Comparison of ENCODE assay signal across 39 mouse cellular contexts in genomic region chr4:120063353-120064124, GRCm38 (mm10). TPM values are rescaled to one million over a fixed set of nuclear protein-coding genes. Genes with fewer than 3 reads are reported as not detected.
A peak's percentile ranks its signal among the peaks of the same experiment; 100 is the strongest.
DNase-seq lines count a peak whose midpoint lies in the region; TF ChIP-seq lines count a peak whose summit lies in the region.
"Had no signal": no experiment of that assay in that cellular context is flagged by ENCODE, and none has a peak within 500 bp of the region (broad histone marks: within the 10 kb centered on the region; RNA-seq: fewer than 3 reads in every experiment).

No protein-coding gene starts in this region.

- peak overlapping the region; percentile 78 for H3K4me2 ChIP-seq in myocyte (ENCODE audit: low read depth)
- H3K4me2 ChIP-seq: embryonic facial prominence, embryonic 13.5 days; forebrain, embryonic 12.5 days; heart, embryonic 11.5 days; hindbrain, embryonic 13.5 days; limb, embryonic 13.5 days; liver, embryonic 12.5 days; midbrain, embryonic 15.5 days had no signal

- no peaks in the 10 kb centered on the region for H3K79me2 ChIP-seq in C2C12 (ENCODE audit: control insufficient read depth, insufficient read depth)
- no peaks in the 10 kb centered on the region for H3K79me2 ChIP-seq in myocyte (ENCODE audit: control insufficient read depth, insufficient read depth)

- H3K27me3 ChIP-seq in C2C12 (ENCODE audit: control insufficient read depth, insufficient read depth, insufficient read length) (no peaks in the 10 kb centered on the region), myocyte (ENCODE audit: control insufficient read depth, insufficient read depth, insufficient read length) (no peaks in the 10 kb centered on the region)
- no peaks in the 10 kb centered on the region for H3K27me3 ChIP-seq in forebrain, embryonic 10.5 days (ENCODE audit: poor library complexity, severe bottlenecking)
- H3K27me3 ChIP-seq: forebrain, embryonic 12.5 days; hindbrain, embryonic 13.5 days; limb, embryonic 13.5 days; liver, embryonic 12.5 days; midbrain, embryonic 15.5 days had no signal

- H3K79me3 ChIP-seq in C2C12 (ENCODE audit: low read depth), result no peaks in the 10 kb centered on the region

- peak; percentile 7 for TF ChIP-seq POLR2A in myocyte (IDR thresholded peaks at IDR 0.05; ENCODE audit: insufficient read length, low read depth)

- 92% methylated on average over 20 of the region's 20 CpGs for WGBS in forebrain, embryonic 10.5 days

- intact Hi-C loops in left cerebral cortex, adult 2 months (cut with DNase I), result no loop called here
- intact Hi-C loops in left cerebral cortex, postnatal 10 days (cut with DNase I), result no loop called here

- no peaks in the 10 kb centered on the region for H3K9me3 ChIP-seq in forebrain, embryonic 10.5 days
- H3K9me3 ChIP-seq: embryonic facial prominence, embryonic 13.5 days; forebrain, embryonic 12.5 days; hindbrain, embryonic 13.5 days; limb, embryonic 13.5 days; liver, embryonic 12.5 days; midbrain, embryonic 15.5 days had no signal

- peak overlapping the region; percentile 55 for H3K27ac ChIP-seq in left cerebral cortex, adult 2 months
- no peak overlapping the region for H3K27ac ChIP-seq in forebrain, embryonic 10.5 days
- H3K27ac ChIP-seq: embryonic facial prominence, embryonic 13.5 days; forebrain, embryonic 12.5 days; hindbrain, embryonic 13.5 days; limb, embryonic 13.5 days; liver, embryonic 12.5 days; macrophage; midbrain, embryonic 15.5 days had no signal

- H3K4me1 ChIP-seq in forebrain, embryonic 10.5 days, result peaks cover 9% of the 10 kb centered on the region
- H3K4me1 ChIP-seq: embryonic facial prominence, embryonic 13.5 days; limb, embryonic 13.5 days; liver, embryonic 12.5 days; midbrain, embryonic 15.5 days had no signal

- H3K36me3 ChIP-seq in C2C12 (ENCODE audit: control insufficient read depth, insufficient read depth) (no peaks in the 10 kb centered on the region), myocyte (ENCODE audit: control insufficient read depth, insufficient read depth) (no peaks in the 10 kb centered on the region)
- no peaks in the 10 kb centered on the region for H3K36me3 ChIP-seq in forebrain, embryonic 10.5 days (replicated peaks)
- H3K36me3 ChIP-seq: embryonic facial prominence, embryonic 13.5 days; forebrain, embryonic 12.5 days; G1E; hindbrain, embryonic 13.5 days; limb, embryonic 13.5 days; liver, embryonic 12.5 days; midbrain, embryonic 15.5 days had no signal

- DNase-seq in left cerebral cortex, adult 2 months (ENCODE audit: extremely low spot score in 1 of 2, low spot score in 2 of 2), result no peak
- no peak for DNase-seq in left cerebral cortex, postnatal 10 days (ENCODE audit: extremely low spot score in 1 of 2, low spot score in 2 of 2)
- peak; percentile 71 for DNase-seq in 3134 (ENCODE audit: extremely low read depth, insufficient read length, low spot score)
- no peak for DNase-seq in urinary bladder, postnatal 14 days (ENCODE audit: low spot score)
- no peak for DNase-seq in forebrain, embryonic 10.5 days (ENCODE audit: extremely low spot score, low spot score)
- DNase-seq: adrenal gland, postnatal 10 days; cerebellum, adult 11-12 months; cerebellum, adult 9-11 months; forebrain, postnatal 0 days; gastrocnemius, postnatal 14 days; heart, adult 11 months; heart, postnatal 4 days; kidney, adult 11 months; kidney, postnatal 14 days; lung, adult 18-20 months; lung, postnatal 10 days; thymus, postnatal 14 days had no signal

- H3ac ChIP-seq in C2C12 (ENCODE audit: control insufficient read depth, insufficient read length, low read depth), result peak overlapping the region; percentile 64
- H3ac ChIP-seq in myocyte (ENCODE audit: control insufficient read depth, insufficient read length), result no peak overlapping the region

- TF ChIP-seq CTCF in left cerebral cortex, adult 2 months (IDR thresholded peaks at IDR 0.05), result no peak
- no peak for TF ChIP-seq CTCF in C2C12 (IDR thresholded peaks at IDR 0.05; ENCODE audit: control insufficient read depth, insufficient read depth, insufficient read length)

- H3K4me3 ChIP-seq in left cerebral cortex, adult 2 months, result no peak overlapping the region
- H3K4me3 ChIP-seq in C2C12 (ENCODE audit: insufficient read depth, poor library complexity, severe bottlenecking) (no peak overlapping the region), myocyte (no peak overlapping the region)
- H3K4me3 ChIP-seq in forebrain, embryonic 10.5 days, result no peak overlapping the region
- H3K4me3 ChIP-seq: embryonic facial prominence, embryonic 13.5 days; forebrain, embryonic 12.5 days; hindbrain, embryonic 13.5 days; limb, embryonic 13.5 days; liver, embryonic 12.5 days; midbrain, embryonic 15.5 days had no signal

TF ChIP-seq in C2C12, 6 proteins besides CTCF, POLR2A, EP300 and RAD21:
- no peak for TF ChIP-seq MYOG (IDR thresholded peaks at IDR 0.05; ENCODE audit: control insufficient read depth, extremely low read depth, insufficient read length)
- TF ChIP-seq MYOD1 (IDR thresholded peaks at IDR 0.05; ENCODE audit: control insufficient read depth, insufficient read length, low read depth), result peak; percentile 38
- peak; percentile 70 for TF ChIP-seq FOSL1 (IDR thresholded peaks at IDR 0.05; ENCODE audit: insufficient read depth, low read length, poor library complexity, severe bottlenecking)
- TF ChIP-seq MAX (IDR thresholded peaks at IDR 0.05), result peak; percentile 75
- TF ChIP-seq USF1 (IDR thresholded peaks at IDR 0.05; ENCODE audit: low read depth), result no peak
- TF ChIP-seq CEBPB (IDR thresholded peaks at IDR 0.05; ENCODE audit: low read depth), result no peak

TF ChIP-seq in myocyte, 11 proteins besides CTCF, POLR2A, EP300 and RAD21:
- peak in 2 of 3 experiments; percentile 31 to 78 for TF ChIP-seq MYOG (IDR thresholded peaks at IDR 0.05; ENCODE audit: control insufficient read depth in 1 of 3, insufficient read depth in 1 of 3, insufficient read length in 2 of 3, low read depth in 2 of 3)
- no peak for TF ChIP-seq TCF12 (IDR thresholded peaks at IDR 0.05; ENCODE audit: insufficient read depth, poor library complexity, severe bottlenecking)
- no peak for TF ChIP-seq POLR2AphosphoS2 (IDR thresholded peaks at IDR 0.05; ENCODE audit: insufficient read length, low read depth)
- TF ChIP-seq MAX (IDR thresholded peaks at IDR 0.05; ENCODE audit: low read depth), result no peak
- no peak for TF ChIP-seq REST (IDR thresholded peaks at IDR 0.05; ENCODE audit: insufficient read depth, insufficient read length)
- peak in 2 of 3 experiments; percentile 61 to 70 for TF ChIP-seq MYOD1 (IDR thresholded peaks at IDR 0.05; ENCODE audit: control insufficient read depth in 1 of 3, insufficient read length in 2 of 3, low read depth in 2 of 3)
- no peak for TF ChIP-seq CEBPB (IDR thresholded peaks at IDR 0.05; ENCODE audit: insufficient read depth, poor library complexity, severe bottlenecking)

RNA-seq across cellular contexts. Expression of gene AL607142.1, which starts 1.3 kb away (rescaled TPM):
- not detected for total RNA-seq in left cerebral cortex, adult 2 months (2021)
- not detected for total RNA-seq in left cerebral cortex, postnatal 10 days (2021)
- not detected for polyA plus RNA-seq in C2C12 (2012; fragmentation: generic; extraction: Trizol)
- not detected for polyA plus RNA-seq in myocyte (2012; fragmentation: generic; extraction: Trizol)
- not detected in 2 replicates for polyA plus RNA-seq in forebrain, embryonic 10.5 days (2016; fragmentation: Nextera tagmentation; extraction: Ambion mirVana)
- total RNA-seq: adrenal gland, postnatal 10 days; common myeloid progenitor, adult 5-6 weeks; forebrain, postnatal 0 days; G1E; gastrocnemius, postnatal 14 days; heart, postnatal 4 days; layer of hippocampus, postnatal 10 days; left cerebral cortex, postnatal 14 days; megakaryocyte-erythroid progenitor cell, adult 5-6 weeks; neutrophil, adult 5-6 weeks had no signal
- polyA plus RNA-seq: embryonic facial prominence, embryonic 13.5 days; forebrain, embryonic 12.5 days; forebrain, postnatal 0 days; G1E; heart, embryonic 11.5 days; heart, embryonic 16.5 days; hindbrain, embryonic 13.5 days; kidney, embryonic 14.5 days; limb, embryonic 13.5 days; liver, embryonic 12.5 days; macrophage; midbrain, embryonic 15.5 days; neural tube, embryonic 11.5 days; small intestine, adult 2 months; stomach, embryonic 14.5 days; urinary bladder, adult 2 months had no signal
